ENCODE assay signal across 10 mouse cellular contexts in the genomic region with DNA sequence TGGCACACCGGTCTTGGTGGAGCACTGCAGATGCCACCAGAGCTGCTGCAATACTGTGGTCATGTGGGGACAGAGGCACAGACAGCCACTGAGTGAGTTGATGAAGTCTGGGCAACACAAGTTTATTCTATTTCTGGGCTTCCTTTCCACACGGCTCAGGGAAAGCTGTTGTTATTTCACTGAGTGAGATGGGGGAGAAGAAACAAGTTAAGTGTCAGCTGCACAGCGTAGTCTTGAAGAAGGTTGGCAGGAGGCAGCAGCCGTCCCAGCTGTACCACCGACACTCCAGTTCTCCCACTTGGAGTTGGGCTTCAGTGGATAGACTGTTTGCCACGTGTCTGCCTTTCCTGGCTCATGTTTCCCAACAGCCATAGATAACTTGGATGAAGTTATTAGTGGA.
A peak's percentile ranks its signal among the peaks of the same experiment; 100 is the strongest.
DNase-seq lines count a peak whose midpoint lies in the region; ATAC-seq and TF ChIP-seq lines count a peak whose summit lies in the region.
"Had no signal": no experiment of that assay in that cellular context is flagged by ENCODE, and none has a peak within 500 bp of the region (broad histone marks: within the 10 kb centered on the region; RNA-seq: fewer than 3 reads in every experiment).

No protein-coding gene starts in this region.

- TF ChIP-seq POLR2A in thymus, adult 2 months (IDR thresholded peaks at IDR 0.05; ENCODE audit: control insufficient read depth, extremely low read depth, insufficient read depth, low read length, poor library complexity) = no peak

- peaks cover 17% of the 10 kb centered on the region for H3K4me1 ChIP-seq in heart, embryonic 11.5 days (ENCODE audit: control insufficient read depth, insufficient read depth, low read length)
- peaks cover 45% of the 10 kb centered on the region for H3K4me1 ChIP-seq in embryonic facial prominence, embryonic 13.5 days
- peaks cover 26% of the 10 kb centered on the region for H3K4me1 ChIP-seq in heart, embryonic 16.5 days (ENCODE audit: control insufficient read depth, insufficient read depth, low read length)
- H3K4me1 ChIP-seq in thymus, adult 2 months (replicated peaks; ENCODE audit: control insufficient read depth, insufficient read depth, low read length) = no peaks in the 10 kb centered on the region

- H3K4me2 ChIP-seq in heart, embryonic 11.5 days = no peak overlapping the region
- H3K4me2 ChIP-seq in embryonic facial prominence, embryonic 13.5 days = no peak overlapping the region
- H3K4me2 ChIP-seq in heart, embryonic 16.5 days (ENCODE audit: low read depth, low read length) = peak overlapping the region; percentile 4; the same call in 1 of the 2 replicates

- no peak overlapping the region for H3K27ac ChIP-seq in heart, embryonic 11.5 days (ENCODE audit: low read depth, low read length)
- H3K27ac ChIP-seq in embryonic facial prominence, embryonic 13.5 days = peak overlapping the region; percentile 34
- H3K27ac ChIP-seq in heart, embryonic 16.5 days (ENCODE audit: low read length) = peak overlapping the region; percentile 7; the same call in 1 of the 2 replicates
- H3K27ac ChIP-seq in thymus, adult 2 months (ENCODE audit: control insufficient read depth, insufficient read depth, low read length) = no peak overlapping the region
- H3K27ac ChIP-seq: macrophage had no signal

- H3K4me3 ChIP-seq in heart, embryonic 11.5 days (ENCODE audit: low read depth, low read length) = no peak overlapping the region
- no peak overlapping the region for H3K4me3 ChIP-seq in embryonic facial prominence, embryonic 13.5 days
- no peak overlapping the region for H3K4me3 ChIP-seq in heart, embryonic 16.5 days (ENCODE audit: low read length)
- no peak overlapping the region for H3K4me3 ChIP-seq in thymus, adult 2 months (ENCODE audit: control insufficient read depth, insufficient read depth, low read length)

- DNase-seq in heart, adult 9 months (ENCODE audit: low spot score in 2 of 2) = peak; percentile 5 to 22
- DNase-seq in left cerebral cortex, postnatal 4 days = peak; percentile 21
- no peak for DNase-seq in kidney, adult 9 months
- no peak for DNase-seq in kidney, postnatal 25 days
- no peak for DNase-seq in thymus, adult 2 months
- DNase-seq: kidney, postnatal 36 days had no signal

- no peaks in the 10 kb centered on the region for H3K36me3 ChIP-seq in heart, embryonic 11.5 days (ENCODE audit: control insufficient read depth, insufficient read depth, low read length)
- H3K36me3 ChIP-seq in embryonic facial prominence, embryonic 13.5 days = no peaks in the 10 kb centered on the region
- H3K36me3 ChIP-seq in heart, embryonic 16.5 days (ENCODE audit: control insufficient read depth, insufficient read depth) = no peaks in the 10 kb centered on the region
- no peaks in the 10 kb centered on the region for H3K36me3 ChIP-seq in thymus, adult 2 months (ENCODE audit: control insufficient read depth, insufficient read depth, low read length)

- intact Hi-C loops in left cerebral cortex, postnatal 4 days (cut with DNase I) = no loop called here

- TF ChIP-seq CTCF in thymus, adult 2 months (IDR thresholded peaks at IDR 0.05; ENCODE audit: borderline replicate concordance, control insufficient read depth, extremely low read depth, insufficient read depth, low read length, poor library complexity) = no peak

- WGBS in heart, embryonic 11.5 days (ENCODE audit: insufficient replicate concordance) = 29% methylated on average over 6 of the region's 6 CpGs
- 61% methylated on average over 6 of the region's 6 CpGs for WGBS in embryonic facial prominence, embryonic 13.5 days
- 20% methylated on average over 6 of the region's 6 CpGs for WGBS in heart, embryonic 16.5 days
- 81% methylated on average over 6 of the region's 6 CpGs for WGBS in thymus, adult 2 months

- no peaks in the 10 kb centered on the region for H3K27me3 ChIP-seq in heart, embryonic 11.5 days (ENCODE audit: control insufficient read depth, insufficient read depth, low read length)
- no peaks in the 10 kb centered on the region for H3K27me3 ChIP-seq in embryonic facial prominence, embryonic 13.5 days
- no peaks in the 10 kb centered on the region for H3K27me3 ChIP-seq in heart, embryonic 16.5 days (ENCODE audit: control insufficient read depth, insufficient read depth, low read length)
- H3K27me3 ChIP-seq in thymus, adult 2 months (ENCODE audit: control insufficient read depth, insufficient read depth, low read length) = no peaks in the 10 kb centered on the region

- H3K9ac ChIP-seq in heart, embryonic 11.5 days (ENCODE audit: low read depth, low read length) = no peak overlapping the region
- no peak overlapping the region for H3K9ac ChIP-seq in embryonic facial prominence, embryonic 13.5 days
- no peak overlapping the region for H3K9ac ChIP-seq in heart, embryonic 16.5 days (ENCODE audit: low read length)

- H3K9me3 ChIP-seq in heart, embryonic 11.5 days (replicated peaks; ENCODE audit: control insufficient read depth, low read length) = no peaks in the 10 kb centered on the region
- no peaks in the 10 kb centered on the region for H3K9me3 ChIP-seq in embryonic facial prominence, embryonic 13.5 days
- H3K9me3 ChIP-seq in heart, embryonic 16.5 days (replicated peaks; ENCODE audit: control insufficient read depth, low read length) = no peaks in the 10 kb centered on the region

- no peak for ATAC-seq in heart, embryonic 11.5 days (replicated peaks; ENCODE audit: insufficient number of reproducible peaks, low FRiP score, low TSS enrichment)
- no peak for ATAC-seq in embryonic facial prominence, embryonic 13.5 days (ENCODE audit: insufficient number of reproducible peaks, insufficient read depth, low FRiP score, low TSS enrichment, low read depth)
- ATAC-seq in heart, embryonic 16.5 days (replicated peaks; ENCODE audit: extremely low read depth, insufficient read depth, low FRiP score) = peak; percentile 45

Comparison
In these comparisons a context has a peak if more than half of its experiments do, and no peak if none do; other contexts are left out.
1. H3K27ac ChIP-seq: peak in embryonic facial prominence, embryonic 13.5 days (single experiment) and heart, embryonic 16.5 days (single experiment); none in heart, embryonic 11.5 days (single experiment) and thymus, adult 2 months (single experiment).
2. DNase-seq: peak in heart, adult 9 months (2 of 2) and left cerebral cortex, postnatal 4 days (single experiment); none in kidney, adult 9 months (single experiment), kidney, postnatal 25 days (0 of 2) and thymus, adult 2 months (single experiment).